Mouse (Mus musculus) limb, embryonic 13.5 days (tissue): ENCODE data around the gene Ano2. TPM values are rescaled to one million over a fixed set of nuclear protein-coding genes. Genes with fewer than 3 reads are reported as not detected.
A peak's percentile ranks its signal among the peaks of the same experiment; 100 is the strongest.

Experiments
- ATAC-seq: fragments of 200-750 bp; cut with Nextera tagmentation; 2 replicates; pipeline ENCODE4 v1.8.0; 2017; ENCODE audit warnings: low read depth, moderate number of reproducible peaks, moderate TSS enrichment; ENCODE audit not compliant: low FRiP score
- H3K27ac ChIP-seq: fragments of 300-500 bp; sonication (generic); 2 replicates; pipeline ENCODE4 v1.5.1; 2015; ENCODE audit warnings: inconsistent platforms, mild to moderate bottlenecking, moderate library complexity
- H3K27me3 ChIP-seq: fragments of 300-500 bp; sonication (generic); 2 replicates; pipeline ENCODE4 v1.6.1; 2015; ENCODE audit warnings: mild to moderate bottlenecking, inconsistent platforms
- H3K36me3 ChIP-seq: fragments of 300-500 bp; sonication (generic); 2 replicates; pipeline ENCODE4 v1.6.1; 2015; ENCODE audit warnings: inconsistent platforms, mild to moderate bottlenecking, moderate library complexity
- H3K4me1 ChIP-seq: fragments of 300-500 bp; sonication (generic); 2 replicates; pipeline ENCODE4 v1.6.1; 2015; ENCODE audit warnings: inconsistent platforms
- H3K4me2 ChIP-seq: fragments of 300-500 bp; sonication (generic); replicated peaks from 2 replicates; pipeline ENCODE4 v1.6.1; 2015; ENCODE audit warnings: inconsistent platforms, mild to moderate bottlenecking, moderate library complexity
- H3K4me3 ChIP-seq: fragments of 300-500 bp; sonication (generic); 2 replicates; pipeline ENCODE4 v1.5.1; 2015; ENCODE audit warnings: moderate library complexity, mild to moderate bottlenecking, inconsistent platforms
- H3K9ac ChIP-seq: fragments of 300-500 bp; sonication (generic); 2 replicates; pipeline ENCODE4 v1.6.1; 2015; ENCODE audit warnings: mild to moderate bottlenecking, inconsistent platforms
- H3K9me3 ChIP-seq: fragments of 300-500 bp; sonication (generic); 2 replicates; pipeline ENCODE4 v1.6.1; 2016; ENCODE audit warnings: inconsistent platforms
- WGBS: fragments of 180-500 bp; shearing (Covaris S2); methylation state at CpG from one replicate; pipeline ENCODE4 v1.1.7; 2015; 5-methylcytosine and 5-hydroxymethylcytosine counted together
- polyA plus RNA-seq: library from polyadenylated mRNA; unstranded; fragments of >200 nt; fragmentation: Nextera tagmentation; extraction: Ambion mirVana; gene quantifications from 2 replicates; pipeline ENCODE4 v1.2.1, GENCODE M21; 2015

Ano2 gene
- polyA plus RNA-seq, 1 experiment from 2014 or later: not detected

- WGBS: 32% methylated on average over 10 of the region's 10 CpGs
- H3K9ac ChIP-seq: no peak overlapping the region
- no peak overlapping the region for H3K4me3 ChIP-seq
- peak overlapping the region; percentile 21; the same call in 1 of the 2 replicates for H3K4me2 ChIP-seq
- ATAC-seq: peak; percentile 66
- H3K27me3 ChIP-seq: peaks cover 6% of the 10 kb centered on the region; the same call in 1 of the 2 replicates
- peaks cover 19% of the 10 kb centered on the region for H3K4me1 ChIP-seq
- no peak overlapping the region for H3K27ac ChIP-seq
- no peaks in the 10 kb centered on the region for H3K36me3 ChIP-seq
- H3K9me3 ChIP-seq: no peaks in the 10 kb centered on the region
Measured at GRCm38 (mm10) chr6:125747322-125747930, 57.2 kb downstream of the Ano2 start.

GRCm38 (mm10) chr6:125748646-125749045 lies 58.4 kb downstream of the Ano2 start:
- peaks cover 19% of the 10 kb centered on the region for H3K4me1 ChIP-seq
- ATAC-seq: no peak
- 54% methylated on average over 3 of the region's 3 CpGs for WGBS
- no peak overlapping the region for H3K27ac ChIP-seq
- no peak overlapping the region for H3K9ac ChIP-seq
- peaks cover 6% of the 10 kb centered on the region; the same call in 1 of the 2 replicates for H3K27me3 ChIP-seq
- no peaks in the 10 kb centered on the region for H3K36me3 ChIP-seq
- H3K4me2 ChIP-seq: no peak overlapping the region
- H3K4me3 ChIP-seq: no peak overlapping the region
- H3K9me3 ChIP-seq: no peaks in the 10 kb centered on the region

- Histone ChIP-seq H3K9ac (no peak overlapping the region), H3K27me3 (no peaks in the 10 kb centered on the region), H3K4me2 (no peak overlapping the region), H3K4me1 (no peaks in the 10 kb centered on the region; the same call in 1 of the 2 replicates), H3K9me3 (no peaks in the 10 kb centered on the region), H3K27ac (no peak overlapping the region), H3K36me3 (no peaks in the 10 kb centered on the region), H3K4me3 (no peak overlapping the region)
- no peak for ATAC-seq
- 46% methylated on average over 11 of the region's 11 CpGs for WGBS
Measured at GRCm38 (mm10) chr6:125762851-125763519, 72.8 kb downstream of the Ano2 start.

GRCm38 (mm10) chr6:125773256-125773655 lies 83.0 kb downstream of the Ano2 start:
- 20% methylated on average over 5 of the region's 5 CpGs for WGBS
- Histone ChIP-seq H3K36me3 (no peaks in the 10 kb centered on the region), H3K4me1 (no peaks in the 10 kb centered on the region), H3K27me3 (peaks cover 7% of the 10 kb centered on the region; the same call in 1 of the 2 replicates), H3K4me3 (no peak overlapping the region), H3K9ac (no peak overlapping the region), H3K4me2 (no peak overlapping the region), H3K27ac (no peak overlapping the region), H3K9me3 (no peaks in the 10 kb centered on the region)
- no peak for ATAC-seq

- ATAC-seq: no peak
- H3K4me1 ChIP-seq: no peaks in the 10 kb centered on the region
- H3K4me3 ChIP-seq: no peak overlapping the region
- H3K27me3 ChIP-seq: peaks cover 7% of the 10 kb centered on the region; the same call in 1 of the 2 replicates
- no peaks in the 10 kb centered on the region for H3K9me3 ChIP-seq
- no peaks in the 10 kb centered on the region for H3K36me3 ChIP-seq
- no peak overlapping the region for H3K27ac ChIP-seq
- H3K9ac ChIP-seq: no peak overlapping the region
- WGBS: 84% methylated on average over 5 of the region's 5 CpGs
- no peak overlapping the region for H3K4me2 ChIP-seq
Measured at GRCm38 (mm10) chr6:125776291-125776690, 86.1 kb downstream of the Ano2 start.

GRCm38 (mm10) chr6:125802954-125803353 lies 112.7 kb downstream of the Ano2 start:
- Histone ChIP-seq H3K4me1 (peaks cover 20% of the 10 kb centered on the region), H3K9me3 (no peaks in the 10 kb centered on the region), H3K4me2 (peak overlapping the region; percentile 60), H3K36me3 (no peaks in the 10 kb centered on the region), H3K4me3 (no peak overlapping the region), H3K27ac (no peak overlapping the region), H3K9ac (no peak overlapping the region), H3K27me3 (peaks cover 50% of the 10 kb centered on the region)
- 17% methylated on average over 8 of the region's 8 CpGs for WGBS
- 0 out of 2 replicates have a peak, but pooled peaks have one; percentile 24 for ATAC-seq

- ATAC-seq: no peak
- WGBS: 6% methylated on average over 20 of the region's 20 CpGs
- Histone ChIP-seq H3K4me1 (peaks cover 22% of the 10 kb centered on the region), H3K4me2 (peak overlapping the region; percentile 60), H3K27me3 (peaks cover 46% of the 10 kb centered on the region), H3K36me3 (no peaks in the 10 kb centered on the region), H3K4me3 (peak overlapping the region; percentile 24), H3K27ac (no peak overlapping the region), H3K9me3 (no peaks in the 10 kb centered on the region), H3K9ac (no peak overlapping the region)
Measured at GRCm38 (mm10) chr6:125803364-125804011, 113.3 kb downstream of the Ano2 start.

- ATAC-seq: peak; percentile 84
- Histone ChIP-seq H3K27ac (peak overlapping the region; percentile 59), H3K36me3 (no peaks in the 10 kb centered on the region), H3K27me3 (peaks cover 25% of the 10 kb centered on the region), H3K4me2 (peak overlapping the region; percentile 37; the same call in 1 of the 2 replicates), H3K9ac (no peak overlapping the region), H3K9me3 (no peaks in the 10 kb centered on the region), H3K4me1 (peaks cover 46% of the 10 kb centered on the region), H3K4me3 (no peak overlapping the region)
- 20% methylated on average over 9 of the region's 9 CpGs for WGBS
Measured at GRCm38 (mm10) chr6:125808996-125809649, 118.9 kb downstream of the Ano2 start.

GRCm38 (mm10) chr6:125811395-125811794 lies 121.2 kb downstream of the Ano2 start:
- no peak for ATAC-seq
- Histone ChIP-seq H3K4me1 (peaks cover 39% of the 10 kb centered on the region), H3K9me3 (no peaks in the 10 kb centered on the region), H3K27ac (no peak overlapping the region), H3K4me3 (no peak overlapping the region), H3K4me2 (no peak overlapping the region), H3K36me3 (no peaks in the 10 kb centered on the region), H3K9ac (no peak overlapping the region), H3K27me3 (peaks cover 9% of the 10 kb centered on the region; the same call in 1 of the 2 replicates)
- 3% methylated on average over 2 of the region's 2 CpGs for WGBS

GRCm38 (mm10) chr6:125838121-125838520 lies 147.9 kb downstream of the Ano2 start:
- no peaks in the 10 kb centered on the region for H3K9me3 ChIP-seq
- WGBS: 39% methylated on average over 4 of the region's 4 CpGs
- H3K36me3 ChIP-seq: no peaks in the 10 kb centered on the region
- ATAC-seq: no peak
- no peak overlapping the region for H3K4me3 ChIP-seq
- H3K4me2 ChIP-seq: no peak overlapping the region
- H3K4me1 ChIP-seq: no peaks in the 10 kb centered on the region
- H3K9ac ChIP-seq: no peak overlapping the region
- H3K27ac ChIP-seq: no peak overlapping the region
- H3K27me3 ChIP-seq: no peaks in the 10 kb centered on the region

- Histone ChIP-seq H3K9me3 (no peaks in the 10 kb centered on the region), H3K36me3 (no peaks in the 10 kb centered on the region), H3K9ac (no peak overlapping the region), H3K27me3 (no peaks in the 10 kb centered on the region), H3K27ac (no peak overlapping the region), H3K4me1 (no peaks in the 10 kb centered on the region), H3K4me2 (no peak overlapping the region), H3K4me3 (no peak overlapping the region)
- 52% methylated on average over 3 of the region's 3 CpGs for WGBS
- no peak for ATAC-seq
Measured at GRCm38 (mm10) chr6:125841284-125841683, 151.1 kb downstream of the Ano2 start.

- no peaks in the 10 kb centered on the region for H3K9me3 ChIP-seq
- no peaks in the 10 kb centered on the region for H3K4me1 ChIP-seq
- H3K27ac ChIP-seq: no peak overlapping the region
- ATAC-seq: no peak
- no peaks in the 10 kb centered on the region for H3K36me3 ChIP-seq
- H3K27me3 ChIP-seq: no peaks in the 10 kb centered on the region
- WGBS: 84% methylated on average over 4 of the region's 4 CpGs
- H3K4me3 ChIP-seq: no peak overlapping the region
- H3K9ac ChIP-seq: no peak overlapping the region
- H3K4me2 ChIP-seq: no peak overlapping the region
Measured at GRCm38 (mm10) chr6:125851196-125851595, 161.0 kb downstream of the Ano2 start.
